Mouse (Mus musculus) layer of hippocampus, postnatal 14 days (tissue): ENCODE results near the gene Snd1. TPM values are rescaled to one million over a fixed set of nuclear protein-coding genes. Genes with fewer than 3 reads are reported as not detected.

Source experiments
- DNase-seq, 2 experiments: peaks; one replicate each; pipeline ENCODE4 v3.0.0; 2021 to 2022; ENCODE audit warnings: low spot score in 2 of 2, mixed read lengths in 1 of 2
- long read RNA-seq, 2 experiments: library from polyadenylated mRNA; stranded (forward); transcript quantifications; one replicate each; pipeline ENCODE4 v2.0.0; 2021
- total RNA-seq, 2 experiments: library from RNA; stranded (reverse); gene quantifications; 2 replicates each; pipeline ENCODE4 v1.2.3; 2021

Snd1 gene
- total RNA-seq = 100 to 1,000 TPM; 119 to 124 TPM
- long read RNA-seq, experiment 1, transcript Snd1-201 (24 exons, 3,482 nt) = major isoform, 56 of 75 reads
- long read RNA-seq, experiment 1, partial matches to known transcripts = 9 of 75 reads
- long read RNA-seq, experiment 1, other reads (novel, unspliced or antisense) = 10 of 75 reads
- long read RNA-seq, experiment 2, transcript Snd1-201 (24 exons, 3,482 nt) = major isoform, 48 of 78 reads
- long read RNA-seq, experiment 2, partial matches to known transcripts = 14 of 78 reads
- long read RNA-seq, experiment 2, other reads (novel, unspliced or antisense) = 16 of 78 reads

DNA sequence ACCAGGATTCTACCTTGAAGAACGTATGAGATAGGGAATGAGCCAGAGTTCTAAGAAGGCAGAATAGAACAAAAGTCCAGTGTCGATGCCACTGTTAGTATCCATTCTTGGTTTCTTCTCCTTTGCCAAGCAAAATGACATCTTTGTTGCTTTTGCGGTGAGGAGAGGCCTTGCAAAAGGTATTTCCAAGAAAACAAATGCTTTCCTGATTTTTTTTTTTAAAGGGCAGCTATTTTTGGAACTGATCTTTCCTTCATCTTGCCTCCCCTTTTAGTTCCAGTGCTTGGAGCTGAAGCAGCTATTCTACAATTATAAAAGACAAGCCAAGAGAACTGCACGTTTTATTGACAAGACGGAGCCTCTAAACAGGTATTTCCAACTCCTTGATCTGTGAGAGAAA is at the start of gene Snd1:
Gene Snd1, plus strand, starts transcription at position 301 of the 400 bp plus-strand sequence.
- no peak for DNase-seq

DNA sequence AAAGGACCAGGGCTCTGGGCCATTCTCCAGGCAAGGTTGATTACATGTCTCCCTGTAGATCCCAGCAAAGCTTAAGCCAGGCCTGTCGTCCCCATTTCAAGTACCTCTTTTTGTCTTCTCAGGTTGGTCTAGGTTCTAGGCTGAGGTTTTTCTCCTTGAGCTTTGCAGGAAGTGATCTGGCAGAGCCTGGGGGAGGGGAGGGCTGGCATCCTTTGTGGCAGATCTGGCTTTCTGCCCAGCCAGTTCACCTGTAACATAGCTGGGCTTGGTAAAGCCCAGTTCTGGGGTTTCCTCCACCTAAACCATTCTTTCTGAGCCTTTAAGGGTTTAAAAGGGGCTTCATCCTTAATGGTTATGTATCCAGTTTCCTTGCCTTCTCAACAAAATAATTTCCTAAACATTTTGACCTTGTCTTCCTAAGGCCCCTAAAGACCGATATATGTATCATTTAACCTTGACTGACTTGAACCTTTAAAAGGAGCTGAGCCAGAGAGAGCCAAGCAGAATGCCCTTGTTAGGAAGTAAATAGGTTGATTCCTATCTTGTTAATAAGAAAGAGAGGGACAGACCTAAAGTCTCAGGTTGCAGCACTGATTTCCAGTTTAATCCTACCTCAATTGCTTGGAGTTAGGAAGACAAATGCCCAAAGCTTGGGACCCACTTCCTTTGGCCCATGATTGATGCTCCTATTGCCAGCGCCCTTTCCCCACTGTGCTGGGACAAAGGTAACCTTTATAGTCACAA is 47.7 kb upstream of the Snd1 start, which contains the start of gene Fscn3:
Gene Fscn3, plus strand, starts transcription at position 694 of the 744 bp plus-strand sequence.
- DNase-seq = no peak

DNA sequence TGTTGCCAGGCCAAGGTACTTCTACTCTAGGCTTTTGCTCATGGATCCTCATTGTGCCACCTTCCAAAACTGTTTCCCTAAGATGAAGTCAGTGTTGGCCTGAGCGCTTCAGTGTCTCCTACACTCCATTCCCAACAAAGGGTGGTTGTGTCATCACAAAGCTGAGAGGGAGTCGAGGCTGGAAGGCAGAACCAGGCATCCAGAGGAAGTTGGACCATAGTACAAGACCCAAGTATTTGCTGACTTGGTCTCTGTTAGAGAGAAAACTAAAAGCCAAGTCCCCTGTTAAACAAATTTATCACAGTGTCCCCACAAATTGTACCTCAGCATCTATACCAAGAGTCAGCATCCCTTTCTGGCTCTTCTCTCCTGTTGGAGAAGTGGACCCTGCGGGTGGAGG is 46.6 kb upstream of the Snd1 start, which contains the start of gene Gcc1:
Gene Gcc1, minus strand, starts transcription at position 101 of the 400 bp plus-strand sequence.
- no peak for DNase-seq

DNA sequence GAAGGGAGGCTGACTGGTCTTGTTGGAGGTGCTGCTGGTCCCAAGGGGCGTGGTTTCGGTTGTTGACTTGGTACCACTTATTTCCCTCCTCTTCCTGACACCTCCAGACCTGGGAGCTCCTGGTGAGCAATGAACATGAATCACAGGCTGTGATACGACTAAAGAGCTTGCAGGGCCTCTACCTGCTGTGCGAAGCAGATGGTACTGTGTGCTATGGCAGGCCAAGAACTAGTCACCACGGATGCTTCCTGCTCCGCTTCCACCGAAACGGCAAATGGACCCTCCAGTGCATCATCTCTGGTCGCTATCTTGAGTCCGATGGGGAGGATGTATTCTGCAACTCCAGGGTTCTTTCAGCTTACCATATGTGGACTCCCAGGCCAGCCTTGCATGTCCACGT is 45.1 kb upstream of the Snd1 start:
- no peak for DNase-seq

DNA sequence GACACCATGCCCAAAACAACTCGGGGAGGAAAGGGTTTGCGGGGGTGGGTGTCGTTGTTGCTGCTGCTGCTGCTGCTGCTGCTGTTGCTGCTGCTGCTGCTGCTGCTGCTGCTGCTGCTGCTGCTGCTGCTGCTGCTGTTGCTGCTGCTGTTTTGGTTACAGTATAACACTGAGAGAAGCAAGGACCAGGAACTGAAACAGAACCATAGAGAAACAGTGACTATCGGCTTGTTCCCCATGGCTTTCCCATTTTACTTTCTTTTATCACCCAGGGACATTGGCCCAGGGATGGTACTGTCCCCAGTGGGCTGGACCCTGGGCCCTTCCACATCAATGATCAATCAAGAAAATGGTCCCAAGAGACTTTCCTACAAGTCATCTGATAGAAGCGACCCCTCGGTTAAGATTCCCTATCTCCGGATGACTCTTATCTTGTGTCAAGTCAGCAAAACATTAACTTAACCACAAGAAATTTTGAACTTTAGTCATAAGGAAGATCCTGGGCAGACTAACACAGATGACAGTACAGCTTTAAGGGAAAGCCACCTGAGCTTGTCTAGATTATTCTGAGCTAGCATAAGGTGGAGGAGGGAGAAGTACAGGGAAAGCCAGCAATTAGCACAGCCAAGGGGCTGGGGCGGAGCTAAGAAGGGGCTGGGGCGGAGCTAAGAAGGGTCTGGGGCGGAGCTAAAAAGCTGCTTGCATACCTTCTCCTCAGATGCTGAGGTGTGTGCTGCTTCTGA is 44.0 kb upstream of the Snd1 start:
- no peak for DNase-seq

DNA sequence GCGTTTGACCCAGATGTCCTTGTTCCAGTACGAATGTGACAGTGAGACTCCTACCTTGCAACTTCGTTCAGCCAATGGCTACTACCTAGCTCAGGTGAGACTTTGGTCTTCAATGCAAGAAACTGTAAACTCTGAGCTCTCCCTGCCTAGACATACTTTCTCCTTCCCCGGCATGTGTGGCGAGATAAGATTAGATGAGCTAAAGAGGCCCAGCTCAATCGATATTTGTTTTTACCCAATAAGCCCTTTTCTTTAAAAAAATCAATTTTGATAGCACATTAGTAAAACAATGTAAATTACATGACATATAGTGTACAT is 43.4 kb upstream of the Snd1 start:
- DNase-seq = no peak

DNA sequence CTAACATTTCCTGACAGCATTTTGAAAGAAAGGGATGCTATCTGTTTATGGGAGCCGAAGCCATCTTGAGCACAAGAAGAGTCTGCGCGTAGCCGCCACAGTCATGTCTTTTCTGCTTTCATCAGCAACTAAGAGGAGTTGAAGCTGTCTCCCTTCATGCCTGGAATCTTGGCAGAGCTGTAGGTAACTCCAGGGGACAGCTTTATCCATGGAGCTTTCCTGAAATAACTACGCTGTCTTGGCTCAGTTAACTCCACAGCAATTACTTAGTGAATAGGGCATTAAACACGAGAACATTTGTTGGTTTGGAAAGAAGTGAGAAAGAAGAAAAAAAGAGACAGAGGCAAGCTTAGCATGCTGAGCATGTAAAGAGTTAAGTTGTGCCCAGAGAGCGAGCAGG is 27.0 kb upstream of the Snd1 start:
- DNase-seq = no peak

DNA sequence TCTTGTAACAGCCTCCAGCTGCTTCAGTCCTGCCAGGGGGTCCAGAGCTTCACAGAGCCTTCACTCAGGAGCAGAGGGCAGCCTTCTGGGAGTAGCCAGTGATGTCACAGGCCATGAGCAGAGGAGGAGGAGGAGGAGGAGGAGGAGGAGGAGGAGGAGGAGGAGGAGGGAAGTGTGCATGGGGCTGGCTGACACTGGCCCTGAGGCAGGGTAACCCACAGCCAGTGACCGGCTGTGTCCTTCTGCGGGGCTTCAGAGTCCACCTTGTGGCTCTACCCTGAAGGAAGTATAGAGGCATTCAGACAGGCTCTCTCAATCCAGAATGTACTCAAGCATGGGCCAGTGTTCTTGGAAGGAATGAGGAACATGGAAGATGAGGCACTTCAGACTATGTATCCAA is 25.7 kb upstream of the Snd1 start, which contains the start of gene Pax4:
Gene Pax4, minus strand, starts transcription at position 101 of the 400 bp plus-strand sequence.
- DNase-seq = no peak

DNA sequence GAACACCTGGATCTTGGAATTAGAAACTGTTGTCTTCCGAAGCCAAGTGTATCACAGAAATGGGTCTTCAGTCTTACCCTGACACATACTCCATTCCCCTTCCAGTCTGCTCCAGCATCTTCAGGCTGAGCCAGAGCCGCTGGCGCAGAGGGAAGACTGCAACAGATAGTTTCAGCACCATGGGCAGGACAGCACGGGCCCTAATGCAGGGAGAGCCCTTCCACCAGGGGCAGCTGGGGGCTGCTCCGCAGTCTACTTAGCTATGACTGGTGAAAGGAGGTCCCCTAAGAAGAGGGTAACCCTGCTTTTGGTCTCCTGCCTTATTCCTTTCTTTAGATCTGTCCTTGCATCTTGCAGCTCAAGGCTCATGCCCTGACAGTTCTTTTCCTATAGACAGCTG is 24.5 kb upstream of the Snd1 start:
- no peak for DNase-seq

DNA sequence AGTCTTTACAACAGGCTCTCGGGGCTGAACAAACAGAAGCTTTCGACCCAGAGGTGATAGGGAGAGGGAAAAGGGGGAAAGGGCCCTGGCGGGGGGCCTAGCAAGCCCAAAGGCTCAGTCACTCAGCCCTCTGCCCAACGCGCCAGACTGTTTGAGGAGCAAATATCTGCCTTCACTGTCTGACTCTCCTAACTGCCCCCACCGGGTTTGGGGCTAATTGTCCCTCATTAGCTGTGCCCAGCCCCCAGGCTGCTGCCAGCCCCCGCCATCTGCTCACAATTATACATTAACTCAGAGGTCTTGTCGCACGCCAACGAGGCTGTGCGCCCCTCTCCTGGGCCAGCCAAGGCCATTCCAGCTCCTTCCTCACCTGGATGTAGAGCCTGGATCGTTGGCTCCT is 24.0 kb upstream of the Snd1 start:
- no peak for DNase-seq

DNA sequence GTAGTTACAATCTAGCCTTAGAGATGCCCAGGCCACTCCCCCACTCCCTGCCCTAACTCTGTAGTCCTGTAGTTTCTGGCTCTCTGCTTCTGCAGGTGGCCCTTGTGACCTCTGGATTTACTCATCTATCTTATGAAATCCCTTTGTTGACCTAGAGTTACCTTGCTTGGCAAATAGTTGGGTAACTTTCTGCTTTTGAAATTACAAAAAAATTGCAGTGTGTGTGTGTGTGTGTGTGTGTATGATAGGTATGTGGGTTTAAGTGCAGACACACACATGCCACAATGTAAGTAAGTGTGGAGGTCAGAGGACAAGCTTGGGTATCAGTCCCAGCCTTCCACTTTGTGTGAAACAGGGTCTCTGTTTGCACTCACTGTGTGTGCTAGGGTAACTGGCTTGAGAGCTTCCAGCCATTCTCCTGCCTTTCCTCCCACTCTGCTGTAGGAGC is 15.7 kb upstream of the Snd1 start:
- DNase-seq = no peak

DNA sequence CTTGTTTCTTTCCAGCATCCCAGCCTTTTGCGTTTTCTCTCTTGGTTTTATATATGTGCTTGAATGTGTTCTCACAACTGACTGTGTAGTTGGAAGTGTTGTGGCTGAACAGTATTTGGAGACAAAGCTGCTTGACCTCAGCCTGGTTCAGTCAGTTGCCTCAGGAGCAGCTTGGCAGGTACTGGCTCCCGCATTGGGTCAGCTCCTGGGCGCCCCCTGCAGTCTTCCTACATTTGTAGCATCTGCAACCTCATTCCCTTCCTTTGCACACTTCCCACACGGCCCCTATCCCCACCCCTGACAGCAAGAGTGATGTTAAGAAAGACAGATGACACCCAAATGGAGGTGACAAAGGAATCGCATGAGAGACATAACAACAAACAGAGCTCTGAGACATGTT is 14.4 kb upstream of the Snd1 start:
- peak; percentile 39 to 48 for DNase-seq

DNA sequence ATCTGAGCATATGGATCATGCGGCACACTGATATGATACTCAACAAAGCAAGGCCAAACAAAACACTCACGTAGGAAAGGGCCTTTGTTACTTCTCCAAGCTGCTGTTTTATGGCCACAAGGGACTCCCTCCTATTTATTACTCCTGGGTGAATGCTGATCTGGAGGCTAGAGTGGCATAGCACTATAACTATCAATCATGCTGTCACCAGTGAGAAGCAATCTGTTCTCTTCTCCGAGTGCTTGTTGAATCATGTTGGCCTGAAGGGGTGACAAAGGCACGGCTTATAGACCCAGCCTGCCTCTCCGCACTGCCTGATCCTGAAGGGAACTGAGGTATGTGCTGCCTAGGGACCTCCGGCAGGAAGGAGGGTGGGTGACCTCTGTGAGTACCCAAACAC is 10.3 kb upstream of the Snd1 start:
- DNase-seq = no peak

DNA sequence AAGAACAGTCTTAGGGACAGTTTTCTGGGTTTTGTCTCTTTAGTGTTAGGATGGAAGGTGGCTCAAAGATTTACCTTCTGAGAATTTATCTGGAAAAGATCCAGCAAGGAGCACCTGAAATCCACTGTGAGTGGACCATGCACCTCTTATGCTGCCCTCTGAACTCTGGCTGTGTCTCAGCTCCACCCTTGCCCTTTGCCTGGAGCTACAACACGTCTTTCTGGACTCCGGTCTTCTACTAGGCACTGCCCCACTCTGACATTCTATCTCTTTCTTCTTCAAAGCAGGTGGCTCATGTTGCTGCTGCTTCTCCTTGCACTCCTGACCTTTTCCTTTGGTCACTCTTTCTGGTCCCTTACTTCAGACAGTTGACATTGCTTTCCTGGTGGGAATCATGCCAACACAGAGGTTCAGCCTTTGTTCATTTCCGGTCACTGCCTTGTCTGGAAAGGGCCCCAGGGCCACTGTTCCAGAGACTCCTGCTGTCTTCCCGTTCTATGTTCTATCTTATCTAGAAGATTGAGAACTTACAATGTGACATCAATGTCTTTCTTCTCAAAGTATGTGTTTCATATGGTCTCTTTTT is 4.8 kb upstream of the Snd1 start:
- DNase-seq = no peak

DNA sequence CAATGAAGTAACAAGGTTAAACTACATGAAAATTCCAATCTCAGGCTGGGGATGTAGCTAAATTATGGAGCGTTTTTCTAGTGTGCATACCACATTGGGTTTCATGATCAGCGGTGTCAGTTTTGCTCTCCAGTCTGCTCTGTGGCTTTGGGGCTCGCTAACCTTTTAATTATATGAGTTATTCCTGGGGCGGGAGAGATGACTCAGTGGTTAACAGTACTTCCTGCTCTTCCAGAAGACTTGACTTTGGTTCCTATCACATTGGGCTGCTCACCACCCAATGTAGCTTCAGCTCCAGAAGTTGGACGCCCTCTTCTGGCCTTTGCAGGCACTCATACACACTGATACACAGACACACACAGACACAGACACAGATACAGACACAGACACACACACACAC is 4.3 kb upstream of the Snd1 start:
- DNase-seq = no peak

DNA sequence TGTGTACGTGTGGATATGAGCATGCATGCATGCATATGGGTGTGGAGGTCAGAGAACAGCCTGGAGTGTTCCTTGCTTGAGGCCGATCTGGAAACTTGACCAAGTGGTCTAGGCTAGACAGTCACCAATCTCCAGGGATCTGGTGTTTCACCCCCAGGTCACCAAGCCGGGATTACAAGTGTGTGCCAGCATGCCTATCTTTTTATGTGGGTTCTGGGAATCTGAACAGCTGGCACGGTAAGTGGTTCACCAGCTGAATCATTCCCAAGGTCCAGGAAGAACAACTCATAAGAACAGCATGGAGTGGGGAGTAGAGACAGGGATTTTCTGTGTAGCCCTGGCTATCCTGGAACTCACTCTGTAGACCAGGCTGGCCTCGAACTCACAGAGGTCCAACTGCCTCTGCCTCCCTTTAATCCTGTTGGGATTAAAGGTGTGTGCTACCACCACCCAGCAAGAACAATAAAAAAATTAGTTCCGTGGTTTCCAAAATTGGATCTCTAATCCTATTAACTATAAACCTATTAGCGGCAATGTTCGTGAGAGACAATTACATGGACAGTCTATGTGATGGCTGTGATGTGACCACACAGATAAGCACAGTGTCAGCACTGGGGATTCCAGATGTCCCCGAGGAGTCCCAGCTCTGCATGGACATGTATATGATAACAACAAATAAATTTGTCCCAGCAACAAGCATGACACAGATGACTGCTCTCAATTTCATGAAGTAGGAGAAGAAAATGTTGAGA is 3.5 kb upstream of the Snd1 start:
- no peak for DNase-seq

DNA sequence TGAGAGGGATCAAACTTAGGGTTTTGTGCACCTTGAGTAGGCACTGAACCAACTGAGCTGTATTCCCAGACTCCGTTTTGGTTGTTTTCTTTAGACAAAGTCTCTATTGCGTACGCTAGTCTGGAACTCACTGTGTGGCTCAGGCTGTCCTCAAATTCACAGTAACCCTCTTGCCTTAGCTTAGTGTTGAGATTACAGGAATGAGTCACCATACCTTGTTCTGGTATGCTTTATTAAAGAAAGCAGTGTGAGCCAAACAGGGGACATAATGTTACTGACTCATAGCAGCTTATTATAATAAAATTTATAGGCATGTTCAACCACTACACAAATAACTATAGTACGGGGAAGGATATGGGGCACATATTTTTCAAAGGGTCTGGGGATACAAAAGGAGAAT is 728 bp upstream of the Snd1 start:
- no peak for DNase-seq

DNA sequence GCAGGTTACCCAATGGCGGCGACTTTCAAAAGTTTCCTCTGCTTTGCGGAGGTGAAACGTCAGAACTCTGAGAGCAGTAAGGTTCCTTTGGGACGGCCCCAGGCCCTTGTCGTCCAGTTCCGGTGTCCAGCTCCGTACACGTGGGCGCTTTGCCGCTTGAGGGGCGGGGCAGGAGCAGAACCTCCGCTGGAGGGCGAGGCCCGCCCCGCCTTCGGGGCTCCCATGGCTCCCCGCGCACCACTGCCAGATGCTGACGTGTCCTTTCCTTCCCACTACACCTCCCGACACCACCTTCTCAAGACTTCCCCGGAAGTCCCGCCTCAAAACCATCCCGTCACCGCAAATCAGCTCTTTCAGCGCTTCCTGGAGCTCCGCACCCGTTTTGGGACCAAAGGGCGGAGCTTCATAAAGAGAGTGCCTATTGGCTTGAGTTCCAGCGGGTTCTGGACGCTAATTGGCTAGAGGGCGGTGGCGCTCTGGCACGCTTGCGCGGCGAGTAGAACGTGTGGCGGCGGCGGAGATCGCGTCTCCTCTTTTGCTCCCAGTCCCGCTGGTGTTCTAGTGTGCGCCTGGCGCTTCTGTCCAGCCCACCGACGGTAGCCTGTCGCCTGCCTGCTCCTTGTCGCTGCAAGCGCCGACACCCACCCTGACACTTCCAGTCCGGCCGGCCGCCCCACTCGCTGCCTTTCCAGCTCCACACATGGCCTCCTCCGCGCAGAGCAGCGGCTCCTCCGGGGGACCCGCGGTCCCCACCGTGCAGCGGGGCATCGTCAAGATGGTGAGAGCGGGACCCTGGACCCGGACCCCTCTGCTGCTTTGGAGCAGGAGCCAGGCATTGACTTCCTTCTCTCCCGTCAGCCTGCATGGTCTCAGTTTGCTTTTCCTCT is 5.2 kb downstream of the Snd1 start:
- peak; percentile 96 to 99 for DNase-seq

DNA sequence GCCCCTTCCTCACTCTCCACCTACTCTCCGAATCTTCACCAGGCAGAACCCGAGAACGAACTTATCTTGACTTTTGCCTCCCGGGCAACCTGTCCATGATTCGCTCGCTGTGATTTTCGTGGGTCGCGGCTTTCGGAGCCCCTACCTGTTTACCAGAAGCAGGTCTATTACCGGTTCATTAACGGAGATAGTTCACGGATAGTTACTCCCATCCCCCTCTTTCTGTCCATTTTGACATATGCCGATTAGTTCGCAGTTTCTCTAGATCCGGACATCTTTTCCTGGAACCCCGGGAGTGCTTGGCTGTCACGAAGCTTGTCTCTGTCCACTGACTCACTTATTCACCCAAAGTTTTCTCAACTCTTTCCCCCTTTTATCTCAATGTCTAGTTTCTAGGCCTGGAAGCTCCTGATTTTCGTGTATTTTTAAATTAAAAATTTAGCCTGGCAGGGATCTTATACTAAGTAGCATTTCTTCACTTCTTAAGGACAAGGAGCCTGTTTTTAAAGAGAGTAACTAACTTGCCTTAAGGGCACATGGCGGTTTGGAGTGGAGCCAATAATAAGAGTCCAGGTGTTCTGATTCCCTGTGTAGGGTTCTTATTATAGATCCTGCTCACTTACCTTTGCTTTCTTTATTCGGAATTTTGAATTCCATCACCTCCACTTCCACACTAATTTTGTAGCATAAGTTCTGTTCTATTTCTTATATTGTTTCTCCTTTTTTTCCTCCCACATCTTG is 6.0 kb downstream of the Snd1 start:
- DNase-seq = no peak
